Mouse (Mus musculus): ENCODE data around the gene Tmem217. TPM values are rescaled to one million over a fixed set of nuclear protein-coding genes. Genes with fewer than 3 reads are reported as not detected.
A peak's percentile ranks its signal among the peaks of the same experiment; 100 is the strongest.

Tmem217 gene
- 0.36 TPM in 2 replicates for polyA plus RNA-seq (2014; fragmentation: Nextera tagmentation; extraction: Ambion mirVana)

DNA sequence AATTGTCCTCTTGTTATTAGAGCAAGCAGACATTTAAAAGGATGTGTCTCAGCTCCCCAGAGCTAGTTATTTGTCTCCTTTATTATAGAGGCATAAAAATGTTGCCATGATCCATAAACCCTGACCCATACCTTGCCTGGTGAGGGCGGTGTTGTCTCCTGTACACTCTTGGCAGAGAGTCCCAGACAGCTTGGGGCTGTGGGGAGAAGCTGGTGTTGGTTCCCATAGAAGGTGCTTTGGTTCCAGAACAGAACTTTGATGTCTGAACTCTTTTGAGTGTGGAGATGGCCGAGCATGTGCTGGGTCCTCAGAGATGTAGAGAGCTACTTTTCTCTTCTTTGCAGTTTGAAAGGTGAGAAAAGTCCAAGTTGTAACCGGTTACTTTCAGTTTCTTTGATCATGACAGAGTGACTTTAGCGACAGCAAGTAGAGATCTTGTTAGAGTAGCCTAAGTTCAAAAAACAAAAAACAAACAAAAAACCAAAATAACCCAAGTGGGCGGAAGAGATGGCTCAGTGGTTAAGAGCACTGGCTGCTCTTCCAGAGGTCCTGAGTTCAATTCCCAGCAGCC is at the start of gene Tmem217:
Tmem217 (minus strand) TSS at position 224 of the 571 bp plus-strand sequence.
- no peak within 1 kb of the TSS for H3K27ac ChIP-seq (replicated peaks; ENCODE audit: low read depth, low read length)
- WGBS: 88% methylated on average over 5 of the region's 5 CpGs
- H3K36me3 ChIP-seq (replicated peaks; ENCODE audit: control insufficient read depth, insufficient read depth, low read depth, low read length): no peaks in the 10 kb centered on the region
- no peaks in the 10 kb centered on the region for H3K27me3 ChIP-seq (ENCODE audit: control insufficient read depth, insufficient read depth, low read length)
- DNase-seq (ENCODE audit: low spot score) (no peak), ATAC-seq (replicated peaks; ENCODE audit: insufficient number of reproducible peaks, low FRiP score, low TSS enrichment, low read depth) (no peak)
- H3K9ac ChIP-seq (replicated peaks; ENCODE audit: low read length): no peak within 1 kb of the TSS
- H3K4me1 ChIP-seq (ENCODE audit: control insufficient read depth, insufficient read depth, low read length): no peaks in the 10 kb centered on the region; the same call in 1 of the 2 replicates
- H3K4me2 ChIP-seq (ENCODE audit: low read depth, low read length): no peak within 1 kb of the TSS
- no peak within 1 kb of the TSS for H3K4me3 ChIP-seq (ENCODE audit: low read depth, low read length)
- H3K9me3 ChIP-seq (replicated peaks; ENCODE audit: control insufficient read depth, low read length): no peaks in the 10 kb centered on the region

DNA sequence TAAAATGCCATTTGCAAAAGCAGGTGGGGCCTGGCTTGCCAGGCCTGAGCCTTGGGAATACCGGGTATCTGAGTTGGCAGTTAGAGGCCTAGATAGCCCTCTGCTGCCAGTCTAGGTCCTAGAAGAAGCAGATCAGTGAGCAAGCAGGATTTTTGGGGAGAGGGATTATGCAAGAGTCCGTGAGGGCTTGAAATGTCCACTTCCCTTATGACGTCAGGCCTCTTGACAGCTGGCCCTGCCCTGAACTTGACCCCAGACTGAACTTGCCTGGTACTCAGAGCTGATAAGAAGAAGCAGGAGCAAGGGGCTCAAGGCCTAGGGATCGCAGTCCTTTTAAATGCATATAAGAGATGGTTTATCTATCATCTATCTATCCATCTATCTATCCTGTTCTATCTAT is 49.2 kb upstream of the Tmem217 start:
- no peaks in the 10 kb centered on the region for H3K9me3 ChIP-seq (replicated peaks; ENCODE audit: control insufficient read depth, low read length)
- WGBS: 81% methylated on average over 4 of the region's 4 CpGs
- H3K4me3 ChIP-seq (ENCODE audit: low read depth, low read length): no peak overlapping the region
- H3K36me3 ChIP-seq (replicated peaks; ENCODE audit: control insufficient read depth, insufficient read depth, low read depth, low read length): no peaks in the 10 kb centered on the region; the same call in none of the 2 replicates
- H3K27me3 ChIP-seq (ENCODE audit: control insufficient read depth, insufficient read depth, low read length): no peaks in the 10 kb centered on the region
- H3K4me1 ChIP-seq (ENCODE audit: control insufficient read depth, insufficient read depth, low read length): no peaks in the 10 kb centered on the region
- DNase-seq (ENCODE audit: low spot score) (no peak), ATAC-seq (replicated peaks; ENCODE audit: insufficient number of reproducible peaks, low FRiP score, low TSS enrichment, low read depth) (no peak)
- no peak overlapping the region for H3K27ac ChIP-seq (replicated peaks; ENCODE audit: low read depth, low read length)
- no peak overlapping the region for H3K9ac ChIP-seq (replicated peaks; ENCODE audit: low read length)
- no peak overlapping the region for H3K4me2 ChIP-seq (ENCODE audit: low read depth, low read length)

DNA sequence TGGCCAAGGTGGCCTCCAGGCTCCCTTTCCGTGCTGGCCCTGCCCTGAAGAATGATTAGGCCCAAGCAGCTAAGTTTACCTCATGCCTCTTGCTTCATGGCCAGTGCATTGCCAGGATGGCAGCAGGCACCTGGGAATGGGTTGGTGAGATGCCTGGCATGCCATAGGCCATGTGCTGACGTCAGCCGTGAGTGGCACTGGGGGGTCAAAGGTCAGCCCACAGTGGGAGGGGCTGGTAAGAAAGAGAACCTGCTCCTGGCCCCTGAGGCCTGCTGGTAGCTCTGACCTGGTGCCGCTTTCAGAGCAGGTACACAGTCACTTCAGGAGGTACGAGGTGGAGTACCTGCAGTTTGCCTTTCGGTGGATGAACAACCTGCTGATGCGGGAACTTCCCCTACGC is 47.4 kb upstream of the Tmem217 start:
- H3K9ac ChIP-seq (replicated peaks; ENCODE audit: low read length): no peak overlapping the region
- H3K27ac ChIP-seq (replicated peaks; ENCODE audit: low read depth, low read length): no peak overlapping the region
- no peak overlapping the region for H3K4me2 ChIP-seq (ENCODE audit: low read depth, low read length)
- WGBS: 85% methylated on average over 8 of the region's 8 CpGs
- DNase-seq (ENCODE audit: low spot score): no peak
- H3K4me3 ChIP-seq (ENCODE audit: low read depth, low read length): no peak overlapping the region
- H3K4me1 ChIP-seq (ENCODE audit: control insufficient read depth, insufficient read depth, low read length): no peaks in the 10 kb centered on the region
- ATAC-seq (replicated peaks; ENCODE audit: insufficient number of reproducible peaks, low FRiP score, low TSS enrichment, low read depth): no peak
- peaks cover 2% of the 10 kb centered on the region for H3K36me3 ChIP-seq (replicated peaks; ENCODE audit: control insufficient read depth, insufficient read depth, low read depth, low read length)
- H3K27me3 ChIP-seq (ENCODE audit: control insufficient read depth, insufficient read depth, low read length): no peaks in the 10 kb centered on the region
- no peaks in the 10 kb centered on the region for H3K9me3 ChIP-seq (replicated peaks; ENCODE audit: control insufficient read depth, low read length)

DNA sequence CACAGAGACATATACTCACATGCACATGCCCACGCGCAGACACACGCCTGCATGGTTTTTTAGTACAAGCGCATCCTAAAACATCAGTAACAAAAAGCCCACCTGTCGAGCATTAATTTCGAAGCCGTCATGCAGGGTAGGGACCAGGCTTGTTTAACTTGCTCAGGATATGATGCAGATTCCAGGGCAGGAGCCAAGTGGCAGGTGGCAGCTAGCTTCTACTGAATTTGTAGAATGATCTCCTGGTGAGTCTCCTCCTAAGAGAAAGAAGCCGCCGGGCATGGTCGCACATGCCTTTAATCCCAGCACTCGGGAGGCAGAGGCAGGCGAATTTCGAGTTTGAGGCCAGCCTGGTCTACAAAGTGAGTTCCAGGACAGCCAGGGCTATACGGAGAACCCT is 46.9 kb upstream of the Tmem217 start:
- Histone ChIP-seq H3K4me3 (ENCODE audit: low read depth, low read length) (no peak overlapping the region), H3K36me3 (replicated peaks; ENCODE audit: control insufficient read depth, insufficient read depth, low read depth, low read length) (peaks cover 4% of the 10 kb centered on the region), H3K9ac (replicated peaks; ENCODE audit: low read length) (no peak overlapping the region), H3K9me3 (replicated peaks; ENCODE audit: control insufficient read depth, low read length) (no peaks in the 10 kb centered on the region), H3K4me1 (ENCODE audit: control insufficient read depth, insufficient read depth, low read length) (no peaks in the 10 kb centered on the region), H3K27me3 (ENCODE audit: control insufficient read depth, insufficient read depth, low read length) (no peaks in the 10 kb centered on the region), H3K4me2 (ENCODE audit: low read depth, low read length) (no peak overlapping the region), H3K27ac (replicated peaks; ENCODE audit: low read depth, low read length) (no peak overlapping the region)
- ATAC-seq (replicated peaks; ENCODE audit: insufficient number of reproducible peaks, low FRiP score, low TSS enrichment, low read depth) (no peak), DNase-seq (ENCODE audit: low spot score) (no peak)
- WGBS: 95% methylated on average over 14 of the region's 14 CpGs

DNA sequence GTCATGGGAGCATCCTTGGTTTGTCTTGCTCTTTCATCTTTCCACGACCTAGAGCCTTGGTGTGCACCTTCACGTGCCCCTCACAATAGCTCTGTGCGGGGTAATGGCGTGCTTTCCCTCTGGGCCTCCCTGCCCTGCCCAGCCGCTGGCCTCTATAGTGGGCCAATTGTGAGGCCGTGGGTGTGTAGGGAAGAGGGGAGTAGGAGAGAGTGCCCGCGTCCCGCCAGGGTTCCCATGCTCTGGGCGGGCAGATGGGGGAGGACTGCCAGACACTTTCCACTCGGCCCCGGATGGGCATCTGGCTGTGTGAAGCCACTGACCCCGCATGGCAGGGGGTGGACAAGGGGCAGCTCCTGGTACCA is 44.6 kb upstream of the Tmem217 start:
- Histone ChIP-seq H3K4me3 (ENCODE audit: low read depth, low read length) (no peak overlapping the region), H3K9me3 (replicated peaks; ENCODE audit: control insufficient read depth, low read length) (no peaks in the 10 kb centered on the region), H3K9ac (replicated peaks; ENCODE audit: low read length) (no peak overlapping the region), H3K27me3 (ENCODE audit: control insufficient read depth, insufficient read depth, low read length) (no peaks in the 10 kb centered on the region), H3K36me3 (replicated peaks; ENCODE audit: control insufficient read depth, insufficient read depth, low read depth, low read length) (peaks cover 4% of the 10 kb centered on the region), H3K4me2 (ENCODE audit: low read depth, low read length) (no peak overlapping the region), H3K4me1 (ENCODE audit: control insufficient read depth, insufficient read depth, low read length) (no peaks in the 10 kb centered on the region), H3K27ac (replicated peaks; ENCODE audit: low read depth, low read length) (no peak overlapping the region)
- DNase-seq (ENCODE audit: low spot score) (no peak), ATAC-seq (replicated peaks; ENCODE audit: insufficient number of reproducible peaks, low FRiP score, low TSS enrichment, low read depth) (no peak)
- WGBS: 91% methylated on average over 13 of the region's 13 CpGs

DNA sequence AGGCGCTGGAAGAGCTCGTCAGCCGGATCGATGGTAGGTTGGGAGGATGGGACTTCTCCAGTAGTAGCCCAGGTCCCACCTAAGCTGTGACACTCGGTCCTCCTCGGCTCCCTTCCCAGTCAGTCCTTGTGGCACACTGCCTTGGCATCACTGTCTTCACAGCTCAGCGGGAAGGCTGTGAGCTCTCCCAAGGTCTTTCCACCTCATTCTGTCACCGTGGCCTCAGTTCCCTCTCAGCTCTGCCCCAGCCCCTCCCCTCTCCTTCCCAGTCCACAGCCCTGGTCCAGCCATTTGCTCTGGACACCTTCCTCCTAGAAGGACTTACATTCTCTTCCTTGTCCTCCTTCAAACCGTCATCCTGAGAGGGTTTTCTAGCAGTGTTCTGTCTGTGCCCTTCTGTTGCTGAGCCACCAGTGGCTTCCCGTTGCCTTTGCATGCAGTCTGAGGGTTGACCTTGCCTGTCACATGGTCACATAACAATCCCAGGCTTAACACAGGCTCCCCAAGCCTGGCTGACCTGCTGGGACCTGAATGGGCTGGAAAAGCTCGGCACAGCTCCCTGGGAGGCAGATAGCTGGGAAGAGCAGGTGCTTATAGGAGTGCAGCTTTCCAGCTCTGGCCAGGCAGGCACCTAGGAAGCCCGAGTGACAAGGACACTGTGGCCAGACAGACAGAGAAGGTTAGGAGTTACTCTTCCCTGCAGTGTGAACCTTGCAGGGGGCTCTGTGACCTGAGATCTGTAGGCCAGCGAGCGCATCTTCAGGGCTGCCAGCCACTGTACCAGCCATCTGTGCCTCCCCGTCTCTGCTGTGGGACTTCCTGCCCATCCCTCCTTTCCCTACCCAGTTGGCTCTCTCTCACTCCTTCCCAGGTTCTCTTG is 43.9 kb upstream of the Tmem217 start:
- DNase-seq (ENCODE audit: low spot score) (no peak), ATAC-seq (replicated peaks; ENCODE audit: insufficient number of reproducible peaks, low FRiP score, low TSS enrichment, low read depth) (no peak)
- 81% methylated on average over 15 of the region's 15 CpGs for WGBS
- Histone ChIP-seq H3K27me3 (ENCODE audit: control insufficient read depth, insufficient read depth, low read length) (no peaks in the 10 kb centered on the region), H3K27ac (replicated peaks; ENCODE audit: low read depth, low read length) (no peak overlapping the region), H3K4me1 (ENCODE audit: control insufficient read depth, insufficient read depth, low read length) (no peaks in the 10 kb centered on the region), H3K36me3 (replicated peaks; ENCODE audit: control insufficient read depth, insufficient read depth, low read depth, low read length) (peaks cover 4% of the 10 kb centered on the region), H3K4me2 (ENCODE audit: low read depth, low read length) (no peak overlapping the region), H3K4me3 (ENCODE audit: low read depth, low read length) (no peak overlapping the region), H3K9ac (replicated peaks; ENCODE audit: low read length) (no peak overlapping the region), H3K9me3 (replicated peaks; ENCODE audit: control insufficient read depth, low read length) (no peaks in the 10 kb centered on the region)

DNA sequence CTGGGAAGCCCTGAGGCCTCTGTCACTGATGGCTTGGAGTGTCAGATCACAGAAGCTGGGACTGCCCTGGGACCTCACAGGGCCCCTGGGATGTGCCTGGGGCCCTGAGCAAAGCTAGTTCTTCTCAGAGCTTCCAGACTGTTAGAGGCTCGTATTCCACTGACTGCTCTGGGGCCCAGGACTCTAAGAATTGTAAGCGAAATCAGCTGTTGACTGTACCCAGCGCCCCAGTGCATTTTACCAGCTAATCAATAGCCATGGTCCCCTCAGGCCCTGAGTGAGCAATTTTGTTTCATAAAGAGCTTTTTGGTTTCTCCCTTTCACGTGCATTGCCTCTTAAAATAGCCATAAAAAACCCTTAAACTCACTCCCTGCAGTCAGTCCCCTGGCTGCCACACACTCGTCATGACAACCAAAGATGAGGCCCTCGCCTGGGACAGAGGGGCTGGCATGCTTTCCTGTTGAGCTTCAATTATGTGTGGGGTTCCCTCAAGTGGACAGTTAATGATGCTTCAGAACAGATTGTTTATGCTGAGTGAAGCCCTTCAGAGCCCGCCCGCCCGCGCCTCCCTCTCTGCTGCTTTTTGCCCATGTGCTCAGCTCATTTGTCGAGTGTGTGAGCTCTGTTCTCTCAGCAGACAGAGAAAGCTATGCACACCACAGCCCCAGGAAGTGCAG is 37.2 kb upstream of the Tmem217 start:
- 0 out of 2 replicates have a peak, but pooled peaks have one; percentile 42 for ATAC-seq (replicated peaks; ENCODE audit: insufficient number of reproducible peaks, low FRiP score, low TSS enrichment, low read depth)

DNA sequence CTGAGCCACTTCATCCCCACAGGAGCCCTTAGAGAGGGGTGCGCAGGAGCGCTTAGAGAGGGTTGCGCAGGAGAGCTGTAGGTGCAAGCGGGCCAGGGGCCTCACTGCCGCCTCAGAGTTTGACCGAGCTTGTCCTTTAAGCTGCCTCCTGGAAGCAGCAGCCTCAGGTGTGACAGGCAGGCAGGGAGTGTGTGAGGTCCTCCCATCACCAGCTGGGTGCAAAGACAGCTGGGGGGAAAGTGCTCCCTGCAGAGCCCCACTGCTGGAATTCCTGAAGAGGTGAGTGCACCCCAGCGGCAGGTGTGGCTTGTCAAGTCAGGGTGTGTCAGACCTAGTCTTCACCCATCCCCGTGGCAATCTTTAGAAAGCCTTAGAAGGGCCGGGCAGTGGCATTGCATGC is 34.7 kb upstream of the Tmem217 start:
- no peak overlapping the region for H3K4me3 ChIP-seq (ENCODE audit: low read depth, low read length)
- H3K36me3 ChIP-seq (replicated peaks; ENCODE audit: control insufficient read depth, insufficient read depth, low read depth, low read length): no peaks in the 10 kb centered on the region
- no peaks in the 10 kb centered on the region for H3K27me3 ChIP-seq (ENCODE audit: control insufficient read depth, insufficient read depth, low read length)
- H3K9ac ChIP-seq (replicated peaks; ENCODE audit: low read length): no peak overlapping the region
- WGBS: 83% methylated on average over 9 of the region's 9 CpGs
- no peak overlapping the region for H3K27ac ChIP-seq (replicated peaks; ENCODE audit: low read depth, low read length)
- no peak overlapping the region for H3K4me2 ChIP-seq (ENCODE audit: low read depth, low read length)
- no peak for DNase-seq (ENCODE audit: low spot score)
- ATAC-seq (replicated peaks; ENCODE audit: insufficient number of reproducible peaks, low FRiP score, low TSS enrichment, low read depth): no peak
- no peaks in the 10 kb centered on the region for H3K4me1 ChIP-seq (ENCODE audit: control insufficient read depth, insufficient read depth, low read length)
- H3K9me3 ChIP-seq (replicated peaks; ENCODE audit: control insufficient read depth, low read length): no peaks in the 10 kb centered on the region

More for the DNA sequence above, 37.2 kb upstream of the Tmem217 start:
- no peaks in the 10 kb centered on the region for H3K36me3 ChIP-seq (replicated peaks; ENCODE audit: control insufficient read depth, insufficient read depth, low read depth, low read length)
- H3K27ac ChIP-seq (replicated peaks; ENCODE audit: low read depth, low read length): no peak overlapping the region; the same call in 1 of the 2 replicates
- peak; percentile 21 for DNase-seq (ENCODE audit: low spot score)
- no peak overlapping the region for H3K9ac ChIP-seq (replicated peaks; ENCODE audit: low read length)
- no peak overlapping the region for H3K4me3 ChIP-seq (ENCODE audit: low read depth, low read length)
- H3K9me3 ChIP-seq (replicated peaks; ENCODE audit: control insufficient read depth, low read length): no peaks in the 10 kb centered on the region
- no peaks in the 10 kb centered on the region for H3K4me1 ChIP-seq (ENCODE audit: control insufficient read depth, insufficient read depth, low read length)
- no peak overlapping the region for H3K4me2 ChIP-seq (ENCODE audit: low read depth, low read length)
- no peaks in the 10 kb centered on the region for H3K27me3 ChIP-seq (ENCODE audit: control insufficient read depth, insufficient read depth, low read length)
- WGBS: 59% methylated on average over 11 of the region's 11 CpGs

Measured in embryonic facial prominence, embryonic 11.5 days (tissue).